Mouse (Mus musculus): ENCODE data around the gene Mylk2. TPM values are rescaled to one million over a fixed set of nuclear protein-coding genes. Genes with fewer than 3 reads are reported as not detected.

Gene Mylk2
- polyA plus RNA-seq, 1 experiment: 1.0 TPM

DNA sequence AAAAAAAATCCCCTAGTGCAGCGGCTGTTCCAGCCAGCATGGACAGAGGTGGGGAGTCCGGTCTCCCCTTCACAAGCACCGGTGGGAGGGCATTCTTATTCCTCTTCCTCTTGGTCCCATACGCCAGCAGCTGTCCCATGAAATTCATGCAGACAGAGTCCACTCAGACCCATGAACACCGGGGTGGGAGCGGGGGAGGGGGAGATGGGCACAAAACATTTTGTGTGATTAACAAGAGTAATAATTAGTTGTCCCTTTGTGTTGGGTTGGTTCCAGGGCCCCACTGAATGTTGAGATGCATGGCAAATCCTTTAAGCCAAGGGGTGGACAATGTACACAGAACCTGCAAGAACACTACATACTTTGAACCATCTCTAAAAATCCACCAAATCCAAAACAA is 30.0 kb downstream of the Mylk2 start:
- WGBS: 75% methylated on average over 6 of the region's 6 CpGs
- Histone ChIP-seq H3K27ac (ENCODE audit: control insufficient read depth, insufficient read depth, low read depth, low read length, poor library complexity) (no peak overlapping the region), H3K4me3 (replicated peaks; ENCODE audit: control insufficient read depth, low read depth, low read length) (no peak overlapping the region), H3K4me1 (ENCODE audit: control insufficient read depth, insufficient read depth, low read length) (no peaks in the 10 kb centered on the region)
- no peak for TF ChIP-seq CTCF (IDR thresholded peaks at IDR 0.05; ENCODE audit: control insufficient read depth, insufficient read depth, low read length)
- no peak for TF ChIP-seq POLR2A (IDR thresholded peaks at IDR 0.05; ENCODE audit: borderline replicate concordance, control insufficient read depth, low read depth, low read length)

DNA sequence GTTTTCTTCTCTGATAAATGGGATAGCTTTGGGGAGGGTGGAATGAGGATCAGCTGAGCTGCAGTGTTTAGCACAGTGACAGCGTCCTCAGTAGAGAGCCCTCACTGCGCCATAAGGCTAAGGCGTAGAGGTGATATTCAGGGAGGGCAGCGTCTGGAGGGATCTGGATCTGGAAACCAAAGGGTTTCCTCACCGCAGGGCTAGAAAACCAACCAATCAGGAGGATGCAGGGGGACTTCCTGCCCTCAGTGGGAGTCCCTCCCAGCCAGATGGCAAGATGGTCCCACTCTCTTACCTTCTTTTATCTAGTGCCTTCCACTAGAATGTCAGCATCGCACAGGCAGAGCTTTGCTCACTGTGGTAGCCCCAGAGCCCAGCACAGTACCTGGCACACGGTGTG is 30.6 kb downstream of the Mylk2 start:
- 27% methylated on average over 7 of the region's 7 CpGs for WGBS
- no peak for TF ChIP-seq CTCF (IDR thresholded peaks at IDR 0.05; ENCODE audit: control insufficient read depth, insufficient read depth, low read length)
- no peak for TF ChIP-seq POLR2A (IDR thresholded peaks at IDR 0.05; ENCODE audit: borderline replicate concordance, control insufficient read depth, low read depth, low read length)
- H3K4me1 ChIP-seq (ENCODE audit: control insufficient read depth, insufficient read depth, low read length): no peaks in the 10 kb centered on the region
- no peak overlapping the region for H3K4me3 ChIP-seq (replicated peaks; ENCODE audit: control insufficient read depth, low read depth, low read length)
- H3K27ac ChIP-seq (ENCODE audit: control insufficient read depth, insufficient read depth, low read depth, low read length, poor library complexity): no peak overlapping the region

DNA sequence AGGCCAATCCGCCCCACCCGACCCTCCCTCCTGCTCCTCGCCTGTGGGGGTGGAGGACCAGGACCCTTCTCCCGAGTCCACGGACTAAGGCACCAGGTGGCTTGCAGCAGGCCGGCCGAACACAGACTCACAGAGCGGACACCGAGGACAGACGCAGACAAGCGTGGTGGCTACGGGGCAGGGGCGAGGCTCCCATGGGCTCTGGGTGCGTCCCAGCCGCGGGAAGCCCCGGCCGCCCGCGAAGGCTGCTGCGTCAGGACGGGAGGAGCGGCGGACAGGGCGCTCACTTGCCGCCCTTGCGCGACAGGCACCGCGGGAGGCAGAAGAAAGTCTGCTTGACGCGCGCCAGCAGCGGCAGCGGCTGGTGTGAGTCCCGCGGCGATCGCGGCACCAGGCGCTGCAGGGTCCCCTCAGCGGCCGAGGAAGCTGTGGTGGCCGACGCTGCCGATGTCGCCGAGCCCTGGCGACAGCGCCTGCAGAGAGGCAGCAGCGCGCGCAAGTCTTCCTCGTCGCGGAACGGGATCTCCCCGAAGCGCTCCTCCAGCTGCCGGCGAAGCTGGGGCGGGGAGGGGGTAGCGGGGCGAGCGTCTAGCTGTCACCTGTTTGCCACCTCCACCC is 31.9 kb downstream of the Mylk2 start:
- Histone ChIP-seq H3K4me1 (ENCODE audit: control insufficient read depth, insufficient read depth, low read length) (no peaks in the 10 kb centered on the region), H3K27ac (ENCODE audit: control insufficient read depth, insufficient read depth, low read depth, low read length, poor library complexity) (no peak overlapping the region), H3K4me3 (replicated peaks; ENCODE audit: control insufficient read depth, low read depth, low read length) (no peak overlapping the region)
- under 1% methylated on average over 64 of the region's 65 CpGs for WGBS
- no peak for TF ChIP-seq CTCF (IDR thresholded peaks at IDR 0.05; ENCODE audit: control insufficient read depth, insufficient read depth, low read length)
- no peak for TF ChIP-seq POLR2A (IDR thresholded peaks at IDR 0.05; ENCODE audit: borderline replicate concordance, control insufficient read depth, low read depth, low read length)

DNA sequence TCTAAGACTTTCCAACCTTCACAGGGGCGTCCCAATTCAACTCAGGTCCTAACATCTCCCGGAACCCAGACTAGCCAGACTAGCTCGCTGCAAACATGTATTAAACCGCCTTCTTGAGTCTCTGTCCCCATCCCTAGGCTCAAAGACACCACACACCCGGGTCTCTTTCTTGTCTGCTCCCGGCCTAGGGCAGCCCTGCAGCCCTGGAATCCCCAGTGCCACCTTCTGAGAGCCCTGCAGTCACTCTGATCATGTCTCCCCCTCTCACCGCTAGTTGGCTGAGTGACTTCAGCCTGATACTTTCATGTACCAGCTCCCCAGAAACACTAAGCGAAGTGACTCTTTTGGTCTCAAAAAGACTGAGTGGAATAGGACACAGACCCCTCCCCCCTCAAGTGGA is 32.4 kb downstream of the Mylk2 start:
- 9% methylated on average over 8 of the region's 8 CpGs for WGBS
- no peak overlapping the region for H3K27ac ChIP-seq (ENCODE audit: control insufficient read depth, insufficient read depth, low read depth, low read length, poor library complexity)
- TF ChIP-seq CTCF (IDR thresholded peaks at IDR 0.05; ENCODE audit: control insufficient read depth, insufficient read depth, low read length) (no peak), POLR2A (IDR thresholded peaks at IDR 0.05; ENCODE audit: borderline replicate concordance, control insufficient read depth, low read depth, low read length) (no peak)
- H3K4me3 ChIP-seq (replicated peaks; ENCODE audit: control insufficient read depth, low read depth, low read length): no peak overlapping the region
- no peaks in the 10 kb centered on the region for H3K4me1 ChIP-seq (ENCODE audit: control insufficient read depth, insufficient read depth, low read length)

DNA sequence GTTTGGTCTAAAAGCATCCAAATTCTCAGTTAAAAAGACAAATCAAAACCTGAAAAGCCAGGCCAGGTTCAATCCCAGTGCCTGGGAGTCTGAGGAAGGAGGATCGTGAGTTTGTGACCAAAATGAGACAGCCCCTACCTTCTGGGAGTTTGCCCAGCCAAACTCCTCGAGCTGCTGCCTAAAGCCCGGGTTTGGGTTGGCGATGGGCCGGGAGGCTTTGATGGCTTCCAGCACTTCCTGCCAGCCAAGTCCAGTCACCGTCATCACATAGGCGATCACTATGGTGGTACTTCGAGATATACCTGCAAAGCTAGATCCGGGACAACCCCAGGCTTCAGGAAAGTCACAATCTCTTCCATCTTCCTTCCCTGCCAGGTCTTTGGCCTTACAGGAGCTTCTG is 32.9 kb downstream of the Mylk2 start:
- 48% methylated on average over 9 of the region's 9 CpGs for WGBS
- H3K27ac ChIP-seq (ENCODE audit: control insufficient read depth, insufficient read depth, low read depth, low read length, poor library complexity): no peak overlapping the region
- no peak for TF ChIP-seq CTCF (IDR thresholded peaks at IDR 0.05; ENCODE audit: control insufficient read depth, insufficient read depth, low read length)
- TF ChIP-seq POLR2A (IDR thresholded peaks at IDR 0.05; ENCODE audit: borderline replicate concordance, control insufficient read depth, low read depth, low read length): no peak
- H3K4me1 ChIP-seq (ENCODE audit: control insufficient read depth, insufficient read depth, low read length): no peaks in the 10 kb centered on the region
- no peak overlapping the region for H3K4me3 ChIP-seq (replicated peaks; ENCODE audit: control insufficient read depth, low read depth, low read length)

DNA sequence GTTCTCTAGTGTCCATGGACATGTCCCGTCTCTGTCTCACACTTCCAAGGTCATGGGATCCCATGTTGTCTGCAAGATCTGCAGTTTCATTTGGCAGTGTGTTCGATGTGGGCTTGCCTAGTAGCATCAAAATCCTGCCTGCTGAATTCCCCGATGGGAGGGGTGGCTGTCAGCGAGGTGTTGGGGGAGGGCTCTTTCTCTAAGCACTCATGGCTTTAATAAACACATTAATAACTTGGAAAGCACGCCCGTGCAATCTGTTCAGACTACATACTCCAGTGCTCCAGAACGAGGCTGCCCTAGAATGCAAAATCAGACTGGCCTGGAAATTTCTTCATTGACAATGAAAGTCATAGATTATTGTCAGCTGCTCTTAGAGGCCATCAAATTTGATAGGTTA is 35.9 kb downstream of the Mylk2 start:
- Histone ChIP-seq H3K4me3 (replicated peaks; ENCODE audit: control insufficient read depth, low read depth, low read length) (no peak overlapping the region), H3K27ac (ENCODE audit: control insufficient read depth, insufficient read depth, low read depth, low read length, poor library complexity) (no peak overlapping the region), H3K4me1 (ENCODE audit: control insufficient read depth, insufficient read depth, low read length) (no peaks in the 10 kb centered on the region)
- TF ChIP-seq POLR2A (IDR thresholded peaks at IDR 0.05; ENCODE audit: borderline replicate concordance, control insufficient read depth, low read depth, low read length) (no peak), CTCF (IDR thresholded peaks at IDR 0.05; ENCODE audit: control insufficient read depth, insufficient read depth, low read length) (no peak)
- 62% methylated on average over 7 of the region's 7 CpGs for WGBS

DNA sequence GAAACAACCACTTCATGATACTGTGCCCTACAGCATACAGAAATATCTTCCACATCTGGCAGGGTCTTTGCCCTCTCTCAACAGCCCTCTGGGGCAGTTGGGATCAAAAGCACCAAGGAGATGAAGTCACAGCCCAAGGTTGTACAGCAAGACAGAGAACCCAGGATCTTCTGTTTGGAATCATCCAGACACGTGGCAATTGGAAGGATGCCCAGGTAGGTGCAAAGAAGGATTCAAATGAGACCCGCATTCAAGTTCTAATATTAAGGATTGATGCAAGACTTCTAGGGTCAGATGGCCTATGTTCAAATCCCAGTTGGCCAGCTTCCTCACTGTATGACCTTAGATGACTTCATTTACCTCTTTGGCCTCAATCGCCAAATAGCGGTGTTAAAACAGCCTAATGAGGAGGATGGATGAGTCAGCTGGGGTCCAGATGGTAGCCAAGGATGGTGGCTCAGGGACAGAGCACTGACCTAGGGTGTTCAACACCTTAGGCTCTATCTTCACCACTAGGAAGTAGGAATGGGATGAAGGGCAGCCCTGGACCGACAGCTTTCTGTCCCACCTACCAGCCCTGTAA is 37.4 kb downstream of the Mylk2 start:
- Histone ChIP-seq H3K27ac (ENCODE audit: control insufficient read depth, insufficient read depth, low read depth, low read length, poor library complexity) (no peak overlapping the region), H3K4me3 (replicated peaks; ENCODE audit: control insufficient read depth, low read depth, low read length) (no peak overlapping the region), H3K4me1 (ENCODE audit: control insufficient read depth, insufficient read depth, low read length) (no peaks in the 10 kb centered on the region)
- no peak for TF ChIP-seq POLR2A (IDR thresholded peaks at IDR 0.05; ENCODE audit: borderline replicate concordance, control insufficient read depth, low read depth, low read length)
- no peak for TF ChIP-seq CTCF (IDR thresholded peaks at IDR 0.05; ENCODE audit: control insufficient read depth, insufficient read depth, low read length)
- WGBS: 80% methylated on average over 5 of the region's 5 CpGs

DNA sequence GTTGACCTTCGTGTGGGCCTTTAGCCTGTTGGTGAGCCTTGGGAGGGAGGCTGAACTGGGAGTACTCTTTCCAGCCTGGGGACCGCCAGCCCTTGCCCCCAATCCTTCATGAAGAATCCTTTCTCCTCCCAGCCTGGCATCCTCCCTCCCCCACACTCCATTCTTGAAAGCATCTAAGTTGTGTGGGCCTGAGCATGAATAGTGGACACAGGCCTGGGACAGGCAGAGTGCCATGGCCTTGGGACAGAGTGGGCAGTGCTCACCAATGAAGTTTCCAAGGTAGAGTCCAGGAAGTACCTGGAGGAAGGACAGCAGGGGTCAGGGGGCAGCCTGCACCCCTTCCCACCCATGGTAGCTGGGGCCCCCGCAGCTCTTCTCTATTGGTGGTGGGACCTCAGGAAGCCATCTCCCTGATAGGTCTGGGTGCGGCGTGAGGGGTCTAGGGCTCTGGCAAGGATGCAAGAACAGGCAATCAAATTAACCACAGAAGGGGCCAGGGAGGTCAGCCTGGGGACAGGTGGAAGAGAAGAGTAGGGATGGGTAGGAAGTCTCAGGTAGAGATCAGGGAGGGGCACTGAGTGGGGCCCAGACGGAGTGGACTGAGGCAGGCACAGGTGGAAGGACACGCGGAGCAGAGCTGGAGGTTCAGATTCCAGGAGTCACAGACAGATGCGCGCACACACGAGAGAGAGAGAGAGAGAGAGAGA is 39.4 kb downstream of the Mylk2 start:
- Histone ChIP-seq H3K4me1 (ENCODE audit: control insufficient read depth, insufficient read depth, low read length) (no peaks in the 10 kb centered on the region), H3K4me3 (replicated peaks; ENCODE audit: control insufficient read depth, low read depth, low read length) (no peak overlapping the region), H3K27ac (ENCODE audit: control insufficient read depth, insufficient read depth, low read depth, low read length, poor library complexity) (no peak overlapping the region; the same call in 1 of the 2 replicates)
- no peak for TF ChIP-seq CTCF (IDR thresholded peaks at IDR 0.05; ENCODE audit: control insufficient read depth, insufficient read depth, low read length)
- no peak for TF ChIP-seq POLR2A (IDR thresholded peaks at IDR 0.05; ENCODE audit: borderline replicate concordance, control insufficient read depth, low read depth, low read length)
- 46% methylated on average over 11 of the region's 11 CpGs for WGBS
